Mouse (Mus musculus) gastrocnemius, postnatal 25 days (tissue): ENCODE results near the gene Gabrd. TPM values are rescaled to one million over a fixed set of nuclear protein-coding genes. Genes with fewer than 3 reads are reported as not detected.

ENCODE experiments used
- DNase-seq: peaks from one replicate; pipeline ENCODE4 v3.0.0; 2022
- total RNA-seq, 2 experiments: library from RNA; stranded (reverse); gene quantifications; 1 replicate in 1 of 2; 2 replicates in 1 of 2; pipeline ENCODE4 v1.2.3; 2021

The Gabrd gene
- total RNA-seq, 2 experiments from 2014 or later, result 0.56 to 1.3 TPM

GRCm38 (mm10) chr4:155344299-155344600, 53.7 kb downstream of the Gabrd start:
- DNase-seq, result no peak

- DNase-seq, result no peak
These were observed 54.3 kb downstream of the Gabrd start for GRCm38 (mm10) chr4:155343415-155344298.

- DNase-seq, result no peak
These were observed 61.4 kb downstream of the Gabrd start for GRCm38 (mm10) chr4:155336284-155337050.

Other genes starting within 250 kb of the Gabrd start
- 10 to 100 TPM; 31.3 to 34.7 TPM for gene Ski, start 175.5 kb downstream of the Gabrd start, total RNA-seq
- gene Faap20, start 148.3 kb downstream of the Gabrd start, total RNA-seq, result 1 to 10 TPM; 5.3 to 8.2 TPM
- 1 to 10 TPM; 1.5 to 3.8 TPM for gene Prkcz, start 36.8 kb downstream of the Gabrd start, total RNA-seq
- under 1 TPM; 0.77 to 0.94 TPM for gene Cfap74, start 11.1 kb upstream of the Gabrd start, total RNA-seq
- gene Tmem52, start 71.0 kb upstream of the Gabrd start, total RNA-seq, result 100 to 1,000 TPM; 262 to 263 TPM
- 10 to 100 TPM; 59.1 to 72.0 TPM for gene Gnb1, start 93.2 kb upstream of the Gabrd start, total RNA-seq
- gene Nadk, start 164.3 kb upstream of the Gabrd start, total RNA-seq, result 10 to 100 TPM; 17.3 to 19.2 TPM
- gene Slc35e2, start 203.3 kb upstream of the Gabrd start, total RNA-seq, result 1 to 10 TPM; 3.7 TPM
- gene Cdk11b, start 226.7 kb upstream of the Gabrd start, total RNA-seq, result 10 to 100 TPM; 25.9 to 26.1 TPM
- gene Gm10563, start 247.3 kb upstream of the Gabrd start, total RNA-seq, result not detected